Mouse (Mus musculus) frontal cortex, postnatal 14 days (tissue): ENCODE data around the gene Gli1.
"Not testable (repeated sequence)": the region's sequence is repeated elsewhere in the genome, so short reads cannot be mapped to it uniquely, and the experiment has no call there.

Experiments used
- DNase-seq, 2 experiments: peaks; one replicate each; pipeline ENCODE4 v3.0.0; 2022; ENCODE audit warnings: low spot score in 2 of 2

The Gli1 gene

DNA sequence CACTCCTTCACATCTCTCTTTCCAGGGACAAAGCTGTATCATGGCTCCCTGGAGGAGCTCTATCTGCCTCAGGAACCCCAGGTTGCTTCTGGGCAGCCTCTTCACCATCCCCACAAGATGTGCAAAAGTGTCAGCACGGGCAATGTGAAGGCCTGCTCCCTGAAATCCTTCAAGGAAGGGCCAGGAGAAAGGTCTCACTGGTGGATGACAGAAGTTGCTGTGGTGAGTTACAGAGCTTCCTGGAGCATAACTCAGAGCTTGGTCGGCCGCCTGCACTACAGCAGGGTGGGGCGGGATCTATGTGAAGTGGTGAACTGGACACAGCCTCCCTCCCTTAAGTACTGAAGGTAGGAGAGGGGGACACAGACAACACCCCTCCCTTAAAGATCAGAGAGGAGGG, 19.1 kb downstream of the Gli1 start:
- DNase-seq, result no peak

DNA sequence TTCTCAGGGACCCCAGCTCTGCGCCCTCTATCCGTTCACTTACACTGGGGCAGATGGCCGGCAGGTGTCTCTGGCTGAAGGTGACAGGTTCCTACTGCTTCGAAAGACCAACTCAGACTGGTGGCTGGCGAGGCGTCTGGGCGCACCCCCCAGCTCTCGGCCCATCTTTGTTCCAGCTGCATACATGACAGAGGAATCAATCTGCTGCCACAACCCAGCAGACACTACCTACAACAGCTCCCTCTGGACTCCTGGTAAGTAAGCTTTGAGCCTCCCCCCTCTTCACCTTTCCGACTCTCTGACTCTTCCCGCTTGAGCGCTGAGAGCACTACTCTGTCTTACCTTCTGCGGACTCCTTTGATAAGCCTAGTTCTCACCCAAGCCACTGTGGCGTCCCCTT, 19.6 kb downstream of the Gli1 start:
- DNase-seq, result no peak

DNA sequence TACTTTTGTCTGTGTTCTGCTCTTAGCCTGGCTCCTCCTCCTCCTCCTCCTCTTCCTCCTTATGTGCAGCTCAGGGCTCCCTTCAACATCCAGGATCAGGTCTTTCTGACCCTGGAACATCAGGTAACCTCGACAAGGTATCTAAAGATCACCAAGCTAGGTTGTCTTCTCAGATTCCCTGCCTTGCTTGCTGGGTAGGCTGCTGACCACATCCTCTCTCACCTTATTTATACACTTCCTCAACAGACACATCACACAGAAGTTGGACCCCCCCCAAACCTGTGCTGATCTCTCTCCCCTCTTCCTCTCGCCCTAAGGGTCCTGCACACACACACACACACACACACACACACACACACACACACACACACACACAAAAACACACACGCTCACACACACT, 20.2 kb downstream of the Gli1 start, which contains the start of gene Arhgap9:
Arhgap9 (plus strand) TSS at position 344 of the 400 bp plus-strand sequence.
- no peak for DNase-seq

DNA sequence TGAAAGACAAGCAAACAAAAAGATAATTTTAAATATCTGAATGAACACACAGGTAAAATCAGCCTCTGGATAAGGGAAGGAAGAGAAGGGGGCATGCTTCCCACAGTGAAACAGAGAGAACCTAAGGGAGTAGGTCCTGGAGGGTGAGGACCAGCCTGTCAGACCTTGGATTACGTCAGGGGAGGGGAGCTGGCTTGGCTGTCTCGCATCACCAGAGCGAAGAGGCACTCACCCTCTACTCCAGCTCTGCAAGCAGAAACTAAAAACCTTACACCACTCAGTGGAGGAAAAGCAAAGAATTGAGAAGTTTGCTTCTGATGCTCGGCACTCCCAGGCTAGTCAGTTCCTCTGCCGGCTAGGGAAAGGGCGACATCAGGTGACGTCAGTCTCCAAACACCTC, 21.8 kb downstream of the Gli1 start:
- DNase-seq, result no peak

DNA sequence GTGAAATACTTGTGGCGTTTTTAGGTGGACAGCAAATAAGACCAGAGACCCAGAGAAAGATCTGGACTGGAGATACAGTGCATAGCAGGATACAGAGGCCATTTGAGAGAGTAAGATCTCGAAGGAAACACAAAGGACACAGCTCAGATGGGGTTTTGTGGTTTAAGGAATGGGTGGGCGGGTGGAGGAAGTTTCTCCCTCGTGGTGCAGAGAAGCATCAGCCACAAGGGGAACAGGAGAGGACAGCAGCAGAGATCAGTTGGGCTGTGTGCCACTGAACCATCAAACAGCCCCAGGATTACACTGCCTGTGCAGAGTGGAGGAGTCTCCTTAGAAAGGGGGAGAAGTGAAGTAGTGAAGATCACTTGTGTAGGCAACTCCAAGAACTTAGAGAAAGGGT, 23.8 kb downstream of the Gli1 start:
- DNase-seq, result no peak

DNA sequence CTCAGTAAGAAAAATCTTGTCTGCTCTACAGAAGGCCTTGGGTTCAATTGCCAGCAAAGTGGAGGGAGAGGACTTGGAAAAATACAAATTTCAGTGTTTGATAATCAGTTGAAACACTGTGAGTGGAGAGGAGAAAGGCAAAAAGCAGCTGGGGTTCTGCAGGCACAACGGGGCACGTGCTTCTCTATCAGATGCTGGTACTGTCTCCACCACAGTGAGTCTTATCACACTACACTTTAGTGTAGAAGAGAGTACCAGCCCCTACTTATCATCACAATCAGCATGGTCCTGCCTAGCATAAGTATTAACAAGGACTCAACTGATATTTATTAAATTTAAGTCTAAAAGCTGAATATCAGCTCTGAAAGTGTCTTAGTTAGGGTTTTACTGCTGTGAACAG, 24.5 kb downstream of the Gli1 start:
- DNase-seq, result no peak

DNA sequence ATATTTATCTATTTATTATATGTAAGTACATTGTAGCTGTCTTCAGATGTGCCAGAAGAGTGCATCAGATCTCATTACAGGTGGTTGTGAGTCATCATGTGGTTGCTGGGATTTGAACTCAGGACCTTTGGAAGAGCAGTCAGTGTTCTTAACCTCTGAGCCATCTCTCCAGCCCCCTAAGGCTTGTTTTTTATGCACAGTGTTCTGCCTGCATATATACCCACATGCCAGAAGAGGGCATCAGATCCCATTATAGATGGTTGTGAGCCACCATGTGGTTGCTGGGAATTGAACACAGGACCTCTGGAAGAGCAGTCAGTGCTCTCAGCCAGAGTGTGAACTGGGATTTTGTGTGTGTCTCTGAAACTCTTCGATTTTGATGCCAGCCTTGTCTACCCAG, 26.8 kb downstream of the Gli1 start:
- not testable (repeated sequence) for DNase-seq

DNA sequence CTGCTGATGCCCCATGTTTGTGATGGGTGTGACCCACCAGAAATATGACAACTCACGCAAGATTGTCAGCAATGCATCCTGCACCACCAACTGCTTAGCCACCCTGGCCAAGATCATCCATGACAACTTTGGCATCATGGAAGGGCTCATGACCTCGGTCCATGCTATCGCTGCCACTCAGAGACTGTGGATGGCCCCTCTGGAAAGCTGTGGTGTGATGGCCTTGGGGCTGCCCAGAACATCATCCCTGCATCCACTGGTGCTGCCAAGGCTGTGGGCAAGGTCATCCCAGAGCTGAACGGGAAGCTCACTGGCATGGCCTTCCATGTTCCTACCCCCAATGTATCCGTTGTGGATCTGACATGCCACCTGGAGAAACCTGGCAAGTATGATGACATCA, 28.3 kb downstream of the Gli1 start:
- not testable (repeated sequence) for DNase-seq

DNA sequence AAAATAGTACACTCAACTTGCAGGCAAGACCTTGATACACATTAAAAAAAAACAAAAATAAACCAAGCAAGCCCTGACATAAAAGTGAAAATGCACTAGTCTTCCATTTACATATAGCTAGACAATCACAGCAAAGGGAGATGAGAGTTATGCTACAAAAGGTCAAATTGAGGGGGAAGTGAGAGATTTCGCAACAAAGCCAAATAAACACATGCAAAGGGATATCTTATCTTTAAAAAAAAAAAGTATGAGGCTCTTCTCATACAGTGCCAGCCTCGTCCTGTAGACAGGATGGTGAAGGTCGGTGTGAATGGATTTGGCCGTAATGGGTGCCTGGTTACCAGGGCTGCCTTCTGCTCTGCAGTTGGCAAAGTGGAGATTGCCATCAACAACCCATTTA, 28.9 kb downstream of the Gli1 start:
- DNase-seq, result no peak

DNA sequence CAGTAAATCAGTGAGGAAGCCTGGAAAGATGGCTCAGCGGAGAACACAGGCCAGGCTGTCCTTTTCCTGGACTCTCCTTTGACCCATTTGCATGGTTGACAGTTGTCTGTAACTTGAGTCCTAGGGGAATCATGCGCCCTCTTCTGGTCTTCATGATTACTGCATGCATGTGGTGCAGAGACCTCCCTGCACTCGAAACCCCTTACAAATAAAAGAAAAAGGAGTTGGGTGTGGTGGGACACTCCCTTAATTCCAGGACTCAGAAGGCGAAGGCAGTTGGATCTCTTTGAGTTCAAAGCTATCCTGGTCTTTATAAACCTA, 29.5 kb downstream of the Gli1 start:
- peak; percentile 61 to 73 for DNase-seq

DNA sequence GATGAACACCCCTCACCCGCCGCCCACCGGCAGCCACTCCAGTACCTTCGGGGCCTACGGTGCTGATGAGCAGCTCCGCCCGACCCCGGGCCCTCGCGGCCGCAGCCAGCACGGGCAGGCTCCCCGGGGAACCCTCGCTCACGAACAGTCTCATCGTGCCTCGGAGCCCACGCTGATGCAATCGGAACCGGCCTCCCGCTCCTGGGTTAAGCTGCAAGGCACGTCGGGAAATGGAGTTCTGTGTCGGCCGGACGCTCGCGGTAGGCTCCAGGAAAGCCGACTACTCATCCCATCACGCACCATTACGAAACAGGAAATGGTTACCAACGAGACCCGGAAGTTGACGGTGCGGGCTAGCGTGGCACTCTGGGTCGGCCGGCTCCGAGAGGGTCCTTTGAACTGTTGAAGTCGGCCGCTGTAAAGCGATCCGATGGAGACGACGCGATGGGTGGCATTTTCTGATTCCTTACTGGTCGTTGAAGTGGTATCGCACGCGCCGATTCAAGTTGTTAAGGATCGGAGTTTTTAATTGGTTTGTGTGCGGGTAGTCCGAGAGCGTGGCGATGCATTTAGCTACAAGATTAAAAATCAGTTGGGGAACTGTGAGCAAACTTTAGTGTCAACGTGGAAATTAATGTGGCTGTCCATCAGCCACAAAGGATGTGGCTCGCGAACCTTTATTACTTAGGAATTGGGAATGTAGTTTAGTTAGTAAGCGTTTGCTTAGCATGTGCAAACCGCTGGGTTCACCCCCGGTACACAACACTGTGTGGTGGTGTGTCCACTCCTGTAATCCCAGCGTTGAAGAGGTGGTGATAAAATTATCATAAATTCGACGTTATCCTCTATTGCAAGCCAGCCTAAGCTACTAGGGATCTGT, 30.1 kb downstream of the Gli1 start, which contains the start of gene Mars:
Mars (minus strand) TSS at position 311 of the 880 bp plus-strand sequence.
- peak; percentile 90 for DNase-seq

DNA sequence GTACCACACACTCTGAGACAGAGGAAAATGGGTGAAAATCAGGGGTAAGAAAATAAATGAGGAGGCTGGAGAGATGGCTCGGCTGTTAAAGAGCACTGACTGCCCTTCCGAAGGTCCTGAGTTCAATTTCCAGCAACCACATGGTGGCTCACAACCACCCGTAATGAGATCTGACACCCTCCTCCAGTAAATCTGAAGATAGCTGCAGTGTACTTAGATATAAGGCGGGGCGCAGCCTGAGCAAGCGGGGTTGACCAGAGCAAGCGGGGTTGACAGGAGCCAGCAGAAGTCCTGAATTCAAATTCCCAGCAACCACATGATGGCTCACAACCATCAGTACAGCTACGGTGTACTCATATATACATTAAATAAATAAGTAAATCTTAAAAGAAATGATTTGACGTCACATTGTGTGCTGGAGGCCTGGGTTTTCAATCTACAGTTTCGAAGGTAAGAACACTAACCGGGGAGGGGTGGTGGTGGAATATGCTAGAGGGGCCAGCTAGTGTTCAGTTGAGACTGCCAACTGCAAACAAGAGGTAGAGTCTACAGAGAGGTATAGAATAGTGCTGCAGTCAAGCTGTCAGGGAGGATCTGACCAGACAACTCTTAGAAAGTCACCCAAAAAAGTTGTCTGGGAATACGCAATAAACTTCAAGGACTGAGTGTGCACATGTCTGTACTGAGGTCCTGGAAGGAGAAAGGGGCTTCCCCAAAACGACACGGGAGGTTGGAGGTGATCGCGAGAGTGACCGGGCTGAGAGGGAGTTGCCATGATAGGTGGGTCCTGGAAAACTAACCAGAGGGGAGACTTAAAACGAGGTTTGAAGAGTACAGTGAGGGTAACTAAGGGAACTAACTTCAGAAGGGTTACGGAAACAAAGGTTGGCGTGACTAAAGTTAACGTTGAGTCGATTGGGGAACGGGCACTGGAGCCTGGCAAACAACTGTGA, 31.0 kb downstream of the Gli1 start:
- no peak for DNase-seq

DNA sequence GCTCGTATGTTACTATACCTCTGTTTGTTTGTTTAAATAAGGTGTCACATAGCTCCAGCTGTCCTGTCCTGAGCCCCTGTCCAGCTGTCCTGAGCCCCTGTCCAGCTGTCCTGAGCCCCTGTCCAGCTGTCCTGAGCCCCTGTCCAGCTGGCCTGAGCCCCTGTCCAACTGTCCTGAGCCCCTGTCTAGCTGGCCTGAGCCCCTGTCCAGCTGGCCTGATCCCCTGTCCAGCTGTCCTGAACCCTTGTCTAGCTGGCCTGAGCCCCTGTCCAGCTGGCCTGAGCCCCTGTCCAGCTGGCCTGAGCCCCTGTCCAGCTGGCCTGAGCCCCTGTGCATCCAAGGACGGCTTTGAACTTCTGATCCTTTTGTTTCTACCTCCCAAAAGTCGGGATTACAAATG, 32.6 kb downstream of the Gli1 start:
- DNase-seq, result not testable (repeated sequence)

DNA sequence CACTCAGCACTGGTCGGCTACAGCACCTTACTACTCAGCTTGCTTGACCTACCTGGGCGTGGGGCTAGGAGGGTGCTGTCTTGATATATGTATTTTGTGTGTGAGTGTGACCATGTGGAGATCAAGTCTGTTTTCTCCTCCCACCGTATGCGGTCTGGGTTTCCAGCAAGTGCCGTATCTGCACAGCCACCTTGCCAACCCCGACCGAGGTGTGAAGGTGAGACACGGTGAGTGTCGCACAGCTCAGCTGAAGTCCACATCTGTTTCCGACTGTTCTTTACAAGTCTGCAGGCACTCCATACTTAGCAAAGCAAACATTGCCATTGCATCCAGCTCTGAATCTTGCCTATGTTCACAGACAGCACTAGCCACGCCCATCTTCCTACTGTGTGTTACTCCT, 38.6 kb downstream of the Gli1 start:
- DNase-seq, result no peak

DNA sequence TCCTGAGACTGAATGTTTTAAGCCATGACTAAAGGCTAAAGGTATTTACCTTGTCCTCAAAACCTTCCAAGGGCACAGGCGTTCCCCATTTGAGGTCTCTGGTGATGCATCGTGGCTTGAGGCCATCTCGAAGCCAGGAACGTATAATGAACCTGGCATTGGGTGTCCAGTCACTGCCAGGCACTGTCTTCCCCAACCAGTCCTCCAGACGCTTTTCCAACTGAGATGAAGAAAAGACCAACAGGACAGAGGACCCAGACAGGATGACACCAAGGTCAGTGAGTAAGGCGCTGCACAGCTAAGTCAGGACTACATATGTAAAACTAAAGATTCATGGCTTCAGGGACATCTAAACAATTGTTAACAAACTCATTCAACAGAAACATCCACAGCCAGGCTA, 41.4 kb downstream of the Gli1 start:
- DNase-seq, result no peak

DNA sequence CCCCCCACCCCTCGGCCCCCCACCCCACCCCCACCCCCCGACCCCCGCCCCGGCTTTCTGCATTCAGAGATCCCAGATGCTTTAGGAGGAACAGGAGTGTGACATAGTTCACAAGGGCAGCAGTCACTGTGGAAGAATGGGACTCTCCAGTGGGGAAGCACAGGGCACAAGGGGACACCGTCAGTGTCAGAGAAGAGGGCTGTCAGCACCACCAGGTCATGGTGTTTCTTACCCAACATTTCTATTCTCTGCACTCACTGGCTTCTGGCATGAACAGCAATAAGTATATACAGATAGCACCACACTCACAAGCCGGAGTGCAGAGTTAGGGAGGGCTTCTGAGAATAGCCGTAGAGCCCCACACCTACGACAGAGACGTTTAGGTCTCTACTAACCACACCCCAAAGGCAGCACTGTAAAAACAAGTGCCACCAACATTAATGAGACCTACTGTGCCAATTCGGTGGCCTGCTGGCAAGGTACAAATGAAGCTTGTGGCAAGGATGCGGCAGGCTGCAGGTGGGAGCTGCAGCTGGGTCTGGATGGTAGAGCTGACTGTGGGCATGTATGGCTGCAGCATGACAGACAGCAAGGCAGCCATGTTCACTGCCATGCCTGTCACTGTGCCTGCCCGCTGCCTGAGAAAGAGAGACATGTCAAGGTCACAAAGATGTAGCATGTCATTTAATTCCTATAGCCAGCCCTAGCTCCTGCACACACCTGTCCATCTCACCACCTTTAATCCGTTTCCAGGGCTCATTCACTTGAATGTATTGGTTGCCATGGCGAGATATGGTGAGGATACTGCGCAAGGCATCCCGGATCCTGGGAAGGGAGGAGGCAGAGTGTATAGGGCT, 44.5 kb downstream of the Gli1 start:
- DNase-seq, result no peak

DNA sequence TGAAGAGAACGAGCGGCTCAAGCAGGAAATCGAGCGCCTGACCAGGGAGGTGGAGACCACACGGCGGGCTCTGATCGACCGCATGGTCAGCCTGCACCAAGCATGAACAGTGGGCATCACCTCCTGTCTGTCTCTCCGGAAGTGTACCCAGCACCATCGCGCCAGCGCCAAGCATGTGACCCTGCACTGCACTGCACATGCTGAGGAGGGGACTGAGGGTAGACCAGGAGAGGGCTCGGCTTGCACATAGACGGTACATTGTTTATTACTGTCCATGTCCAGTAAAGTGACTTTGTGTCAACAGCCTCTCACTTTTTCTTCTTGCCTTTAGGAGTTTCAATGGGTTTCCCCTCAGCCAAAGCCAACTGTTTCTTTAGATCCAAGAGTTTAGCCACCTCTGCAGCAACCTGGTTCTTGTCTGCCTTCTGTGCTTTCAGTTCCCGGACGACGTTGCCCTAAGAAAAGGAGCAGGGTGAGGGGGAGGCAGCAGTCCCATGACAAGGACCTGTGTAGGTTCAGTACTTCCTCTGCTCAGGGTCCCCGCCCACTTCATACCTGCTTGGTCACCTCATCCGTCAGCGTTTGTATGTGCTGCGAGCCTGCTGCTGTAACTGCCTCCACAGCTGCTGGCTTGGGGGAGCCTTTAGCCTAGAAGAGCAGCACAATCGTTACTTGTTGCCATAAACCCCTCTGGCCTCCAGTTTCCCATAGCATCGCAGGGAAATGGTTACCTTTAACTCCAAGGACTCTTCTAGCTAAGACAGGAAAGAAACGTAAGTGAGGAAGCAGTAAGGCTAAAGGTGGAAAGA, 45.6 kb downstream of the Gli1 start:
- DNase-seq, result no peak

DNA sequence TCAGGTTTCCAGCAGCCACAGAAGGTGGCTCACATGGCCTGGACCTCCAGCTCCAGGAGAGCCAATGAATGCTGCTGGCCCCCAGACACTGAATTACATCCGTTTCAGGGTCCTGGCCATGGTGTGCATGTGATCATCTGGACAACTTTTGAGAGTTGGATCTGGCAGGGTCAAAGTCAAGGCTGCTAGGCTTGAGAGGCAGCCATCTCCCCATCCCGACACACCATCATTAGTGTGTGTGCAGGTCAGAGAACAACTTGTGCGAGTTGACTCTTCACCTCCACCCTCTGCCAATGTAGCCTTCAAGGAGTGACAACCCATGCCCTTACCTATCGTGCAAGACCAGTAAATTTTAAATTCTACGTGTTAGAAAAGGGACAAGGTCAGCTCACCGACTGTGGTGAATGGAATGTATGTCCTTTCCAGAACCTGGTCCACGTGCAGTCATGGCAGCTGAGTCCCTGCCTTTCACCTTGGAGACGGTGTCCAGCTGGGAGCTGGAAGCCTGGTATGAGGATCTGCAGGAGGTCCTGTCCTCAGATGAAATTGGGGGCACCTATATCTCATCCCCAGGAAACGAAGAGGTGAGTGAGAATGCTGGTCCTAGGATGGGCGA, 46.8 kb downstream of the Gli1 start:
- no peak for DNase-seq

DNA sequence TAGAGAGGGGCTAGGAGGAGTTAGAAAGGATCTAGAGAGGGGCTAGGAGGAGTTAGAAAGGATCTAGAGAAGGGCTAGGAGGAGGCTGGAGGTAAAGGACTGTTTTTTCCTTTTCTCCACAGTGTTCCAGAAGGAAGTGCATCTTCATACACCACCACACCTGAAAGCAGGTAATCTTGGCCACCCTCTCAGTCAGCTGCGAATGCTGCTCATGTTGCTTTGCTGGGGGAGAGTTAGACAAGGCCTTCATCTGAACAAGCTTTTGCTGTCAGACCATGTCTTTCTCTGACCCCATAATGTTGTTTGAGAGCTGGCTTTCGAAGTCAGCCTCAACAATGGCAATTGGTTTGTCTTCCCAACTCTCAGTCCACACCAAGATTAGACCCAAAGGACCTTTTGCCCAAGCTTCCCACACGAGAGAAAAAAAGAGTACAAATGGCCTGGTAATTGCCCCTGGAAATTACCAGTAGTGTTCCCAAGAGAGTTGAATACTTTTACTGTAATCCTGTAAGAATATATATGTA, 48.1 kb downstream of the Gli1 start:
- DNase-seq, result no peak

DNA sequence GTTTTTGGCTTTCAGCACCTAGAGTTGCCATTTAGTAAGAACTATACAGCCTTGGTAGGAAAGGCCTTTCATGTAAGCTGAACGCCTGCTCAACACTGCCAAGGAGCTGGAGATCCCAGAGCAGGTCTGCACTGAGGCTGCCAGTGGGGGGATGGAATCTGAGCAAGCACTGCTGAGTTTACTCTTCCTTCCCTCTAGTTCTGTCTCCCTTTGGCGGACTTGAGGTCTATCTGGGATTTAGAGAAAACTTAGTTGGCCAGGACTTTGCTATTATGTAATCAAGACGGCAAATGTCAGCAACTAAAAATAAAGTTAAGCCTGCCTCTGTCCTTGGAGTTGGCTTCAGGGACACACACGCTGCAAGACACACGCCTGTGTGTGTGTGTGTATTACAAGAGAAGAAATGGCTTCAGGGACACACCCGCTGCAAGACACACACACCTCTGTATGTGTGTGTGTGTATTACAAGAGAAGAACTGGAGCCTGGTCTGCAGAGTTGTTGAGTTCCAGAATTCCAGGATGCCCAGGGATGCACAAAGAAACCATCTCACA, 48.7 kb downstream of the Gli1 start:
- no peak for DNase-seq
